Mouse (Mus musculus): Measurements from ENCODE around the gene Spire2.

DNA sequence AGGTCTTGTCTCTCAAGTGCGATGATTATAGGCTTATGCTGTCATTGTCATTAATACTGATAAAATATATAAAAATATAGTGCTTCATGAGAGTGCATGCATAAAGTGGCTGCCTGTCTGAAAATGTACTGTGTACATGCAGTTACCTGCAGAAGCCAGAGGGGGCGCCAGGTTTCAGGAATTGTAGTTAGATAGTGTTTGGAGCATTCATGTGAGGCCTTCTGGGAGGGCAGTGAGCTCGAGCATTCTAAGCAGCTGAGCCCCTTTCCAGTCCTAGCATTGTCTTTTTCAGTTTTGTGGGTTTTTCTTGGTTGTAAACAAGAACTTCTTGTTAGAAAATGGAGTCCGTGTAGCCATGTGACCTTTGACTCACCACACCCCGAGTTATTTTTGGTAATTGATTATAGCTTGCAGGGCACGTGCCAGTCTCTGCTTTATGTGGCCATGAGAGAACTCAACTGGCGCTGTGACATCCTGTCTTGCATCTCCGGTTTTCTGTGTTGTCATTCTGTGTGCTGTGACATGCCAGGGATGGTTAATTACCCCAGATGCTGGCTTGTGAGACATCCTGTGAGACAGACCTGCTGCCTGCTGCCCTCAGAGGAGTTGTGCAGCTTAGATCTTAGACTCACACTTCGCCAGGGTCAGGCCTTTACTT lies 52.5 kb downstream of the Spire2 start:
- TF ChIP-seq NANOG (IDR thresholded peaks at IDR 0.05; ENCODE audit: borderline replicate concordance, low read length) = no peak
- TF ChIP-seq CTCF (conservative IDR thresholded peaks at IDR 0.05; ENCODE audit: low read length) = peak; percentile 89

All from E14TG2a.4 (cell line).